Mouse (Mus musculus) heart, embryonic 12.5 days (tissue): ENCODE data around the gene Mbnl1. TPM values are rescaled to one million over a fixed set of nuclear protein-coding genes. Genes with fewer than 3 reads are reported as not detected.

Experiments used
- ATAC-seq: fragments of 200-750 bp; cut with Nextera tagmentation; 2 replicates; pipeline ENCODE4 v1.8.0; 2017; ENCODE audit warnings: moderate TSS enrichment, moderate library complexity; ENCODE audit not compliant: insufficient number of reproducible peaks, low FRiP score
- H3K27ac ChIP-seq: fragments of 300-500 bp; sonication (generic); 2 replicates; pipeline ENCODE4 v1.5.1; 2016; ENCODE audit warnings: mild to moderate bottlenecking, moderate library complexity; ENCODE audit not compliant: poor library complexity, severe bottlenecking
- H3K27me3 ChIP-seq: fragments of 300-500 bp; sonication (generic); replicated peaks from 2 replicates; pipeline ENCODE4 v1.6.1; 2016; ENCODE audit warnings: mild to moderate bottlenecking, moderate library complexity
- H3K36me3 ChIP-seq: fragments of 300-500 bp; sonication (generic); 2 replicates; pipeline ENCODE4 v1.6.1; 2016; ENCODE audit warnings: mild to moderate bottlenecking, moderate library complexity
- H3K4me1 ChIP-seq: fragments of 300-500 bp; sonication (generic); replicated peaks from 2 replicates; pipeline ENCODE4 v1.6.1; 2016; ENCODE audit warnings: mild to moderate bottlenecking
- H3K4me2 ChIP-seq: fragments of 300-500 bp; sonication (generic); 2 replicates; pipeline ENCODE4 v1.6.1; 2016; ENCODE audit warnings: mild to moderate bottlenecking, moderate library complexity
- H3K4me3 ChIP-seq: fragments of 300-500 bp; sonication (generic); 2 replicates; pipeline ENCODE4 v1.5.1; 2016; ENCODE audit warnings: mild to moderate bottlenecking
- H3K9ac ChIP-seq: fragments of 300-500 bp; sonication (generic); 2 replicates; pipeline ENCODE4 v1.6.1; 2016; ENCODE audit warnings: mild to moderate bottlenecking, moderate library complexity
- H3K9me3 ChIP-seq: fragments of 300-500 bp; sonication (generic); replicated peaks from 2 replicates; pipeline ENCODE4 v1.6.1; 2016; ENCODE audit warnings: mild to moderate bottlenecking, moderate library complexity
- WGBS: fragments of 180-500 bp; shearing (Covaris S2); methylation state at CpG from one replicate; pipeline ENCODE4 v1.1.7; 2016; 5-methylcytosine and 5-hydroxymethylcytosine counted together
- polyA plus RNA-seq: library from polyadenylated mRNA; unstranded; fragments of >200 nt; fragmentation: Nextera tagmentation; extraction: Ambion mirVana; gene quantifications from 2 replicates; pipeline ENCODE4 v1.2.1, GENCODE M21; 2016

Gene Mbnl1
- polyA plus RNA-seq, 1 experiment from 2014 or later: 77.4 TPM

GRCm38 (mm10) chr3:60615057-60615606 lies 142.5 kb downstream of the Mbnl1 start:
- Histone ChIP-seq H3K4me2 (no peak overlapping the region), H3K36me3 (peaks cover 21% of the 10 kb centered on the region), H3K9ac (no peak overlapping the region), H3K27me3 (no peaks in the 10 kb centered on the region), H3K27ac (no peak overlapping the region), H3K4me1 (peaks cover 3% of the 10 kb centered on the region; the same call in 1 of the 2 replicates), H3K9me3 (no peaks in the 10 kb centered on the region), H3K4me3 (no peak overlapping the region)
- ATAC-seq: no peak
- 74% methylated on average over 11 of the region's 11 CpGs for WGBS

- Histone ChIP-seq H3K4me2 (no peak overlapping the region), H3K9me3 (no peaks in the 10 kb centered on the region), H3K4me1 (peaks cover 3% of the 10 kb centered on the region; the same call in 1 of the 2 replicates), H3K27ac (no peak overlapping the region), H3K9ac (no peak overlapping the region), H3K36me3 (peaks cover 21% of the 10 kb centered on the region), H3K4me3 (no peak overlapping the region), H3K27me3 (no peaks in the 10 kb centered on the region)
- ATAC-seq: no peak
- 60% methylated on average over 7 of the region's 7 CpGs for WGBS
Measured at GRCm38 (mm10) chr3:60615615-60616014, 143.0 kb downstream of the Mbnl1 start.

GRCm38 (mm10) chr3:60616147-60616546 lies 143.5 kb downstream of the Mbnl1 start:
- Histone ChIP-seq H3K4me1 (peaks cover 3% of the 10 kb centered on the region; the same call in 1 of the 2 replicates), H3K36me3 (peaks cover 21% of the 10 kb centered on the region), H3K27me3 (no peaks in the 10 kb centered on the region), H3K4me2 (no peak overlapping the region), H3K4me3 (no peak overlapping the region), H3K27ac (no peak overlapping the region), H3K9me3 (no peaks in the 10 kb centered on the region), H3K9ac (no peak overlapping the region)
- WGBS: 83% methylated on average over 2 of the region's 2 CpGs
- no peak for ATAC-seq

GRCm38 (mm10) chr3:60617643-60618042 lies 145.0 kb downstream of the Mbnl1 start:
- Histone ChIP-seq H3K4me3 (no peak overlapping the region), H3K9me3 (no peaks in the 10 kb centered on the region), H3K36me3 (peaks cover 26% of the 10 kb centered on the region), H3K4me2 (no peak overlapping the region), H3K9ac (no peak overlapping the region), H3K4me1 (peaks cover 3% of the 10 kb centered on the region; the same call in 1 of the 2 replicates), H3K27ac (no peak overlapping the region), H3K27me3 (no peaks in the 10 kb centered on the region)
- no peak for ATAC-seq
- WGBS: 80% methylated on average over 1 of the region's 1 CpGs

GRCm38 (mm10) chr3:60620236-60620635 lies 147.6 kb downstream of the Mbnl1 start:
- WGBS: 74% methylated on average over 2 of the region's 2 CpGs
- Histone ChIP-seq H3K4me3 (no peak overlapping the region), H3K36me3 (peaks cover 21% of the 10 kb centered on the region), H3K4me2 (no peak overlapping the region), H3K27ac (no peak overlapping the region), H3K9ac (no peak overlapping the region), H3K4me1 (peaks cover 3% of the 10 kb centered on the region; the same call in 1 of the 2 replicates), H3K9me3 (no peaks in the 10 kb centered on the region), H3K27me3 (no peaks in the 10 kb centered on the region)
- no peak for ATAC-seq

GRCm38 (mm10) chr3:60631183-60631582 lies 158.6 kb downstream of the Mbnl1 start:
- no peak for ATAC-seq
- Histone ChIP-seq H3K27me3 (no peaks in the 10 kb centered on the region), H3K4me1 (no peaks in the 10 kb centered on the region), H3K9ac (no peak overlapping the region), H3K27ac (no peak overlapping the region), H3K4me2 (no peak overlapping the region), H3K4me3 (no peak overlapping the region), H3K36me3 (peaks cover 9% of the 10 kb centered on the region), H3K9me3 (no peaks in the 10 kb centered on the region)
- 83% methylated on average over 2 of the region's 2 CpGs for WGBS

GRCm38 (mm10) chr3:60631754-60632153 lies 159.1 kb downstream of the Mbnl1 start:
- Histone ChIP-seq H3K4me2 (no peak overlapping the region), H3K9ac (no peak overlapping the region), H3K36me3 (peaks cover 5% of the 10 kb centered on the region; the same call in 1 of the 2 replicates), H3K4me1 (no peaks in the 10 kb centered on the region), H3K9me3 (no peaks in the 10 kb centered on the region), H3K4me3 (no peak overlapping the region), H3K27me3 (no peaks in the 10 kb centered on the region), H3K27ac (no peak overlapping the region)
- ATAC-seq: no peak
- WGBS: 83% methylated on average over 5 of the region's 5 CpGs

- Histone ChIP-seq H3K9ac (no peak overlapping the region), H3K4me3 (no peak overlapping the region), H3K36me3 (peaks cover 4% of the 10 kb centered on the region; the same call in 1 of the 2 replicates), H3K27ac (no peak overlapping the region), H3K4me1 (no peaks in the 10 kb centered on the region), H3K4me2 (no peak overlapping the region), H3K27me3 (no peaks in the 10 kb centered on the region), H3K9me3 (no peaks in the 10 kb centered on the region)
- WGBS: 93% methylated on average over 1 of the region's 1 CpGs
- no peak for ATAC-seq
Measured at GRCm38 (mm10) chr3:60632796-60633466, 160.3 kb downstream of the Mbnl1 start.

- ATAC-seq: no peak
- H3K27me3 ChIP-seq: no peaks in the 10 kb centered on the region
- H3K9ac ChIP-seq: no peak overlapping the region
- no peaks in the 10 kb centered on the region for H3K36me3 ChIP-seq
- no peak overlapping the region for H3K4me3 ChIP-seq
- no peak overlapping the region for H3K27ac ChIP-seq
- no peaks in the 10 kb centered on the region for H3K9me3 ChIP-seq
- WGBS: 75% methylated on average over 3 of the region's 3 CpGs
- H3K4me2 ChIP-seq: no peak overlapping the region
- no peaks in the 10 kb centered on the region for H3K4me1 ChIP-seq
Measured at GRCm38 (mm10) chr3:60638530-60638929, 165.9 kb downstream of the Mbnl1 start.

GRCm38 (mm10) chr3:60639135-60639534 lies 166.5 kb downstream of the Mbnl1 start:
- H3K4me2 ChIP-seq: no peak overlapping the region
- ATAC-seq: no peak
- H3K9ac ChIP-seq: no peak overlapping the region
- 75% methylated on average over 5 of the region's 5 CpGs for WGBS
- no peak overlapping the region for H3K4me3 ChIP-seq
- H3K27ac ChIP-seq: no peak overlapping the region
- no peaks in the 10 kb centered on the region for H3K4me1 ChIP-seq
- no peaks in the 10 kb centered on the region for H3K36me3 ChIP-seq
- no peaks in the 10 kb centered on the region for H3K27me3 ChIP-seq
- H3K9me3 ChIP-seq: no peaks in the 10 kb centered on the region

GRCm38 (mm10) chr3:60642227-60642626 lies 169.6 kb downstream of the Mbnl1 start:
- 70% methylated on average over 3 of the region's 3 CpGs for WGBS
- no peak for ATAC-seq
- H3K9ac ChIP-seq: no peak overlapping the region
- H3K9me3 ChIP-seq: no peaks in the 10 kb centered on the region
- H3K36me3 ChIP-seq: no peaks in the 10 kb centered on the region
- no peak overlapping the region for H3K27ac ChIP-seq
- no peak overlapping the region for H3K4me3 ChIP-seq
- no peak overlapping the region for H3K4me2 ChIP-seq
- H3K4me1 ChIP-seq: no peaks in the 10 kb centered on the region
- no peaks in the 10 kb centered on the region for H3K27me3 ChIP-seq
